Mouse (Mus musculus) ES-Bruce4 (cell line): Measurements from ENCODE around the gene Pno1. TPM values are rescaled to one million over a fixed set of nuclear protein-coding genes. Genes with fewer than 3 reads are reported as not detected.
A peak's percentile ranks its signal among the peaks of the same experiment; 100 is the strongest.
"Not testable (repeated sequence)": the region's sequence is repeated elsewhere in the genome, so short reads cannot be mapped to it uniquely, and the experiment has no call there.

Experiments used
- H3K27ac ChIP-seq: 2 replicates; pipeline ENCODE4 v1.5.1; 2012; ENCODE audit warnings: low read length, inconsistent platforms; ENCODE audit not compliant: insufficient read depth
- H3K27me3 ChIP-seq: 2 replicates; pipeline ENCODE4 v1.6.1; 2012; ENCODE audit warnings: mild to moderate bottlenecking, low read length, inconsistent platforms; ENCODE audit not compliant: control insufficient read depth, poor library complexity, insufficient read depth, severe bottlenecking
- H3K36me3 ChIP-seq: 2 replicates; pipeline ENCODE4 v1.6.1; 2012; ENCODE audit warnings: inconsistent platforms, mild to moderate bottlenecking, low read length, moderate library complexity; ENCODE audit not compliant: control insufficient read depth, poor library complexity, insufficient read depth, severe bottlenecking
- H3K4me1 ChIP-seq: one replicate; pipeline ENCODE4 v1.8.1; 2011; ENCODE audit warnings: low read length; ENCODE audit not compliant: control insufficient read depth, insufficient read depth
- H3K4me3 ChIP-seq: 2 replicates; pipeline ENCODE4 v1.5.1; 2011; ENCODE audit warnings: low read depth, mild to moderate bottlenecking, low read length
- H3K9ac ChIP-seq: 2 replicates; pipeline ENCODE4 v1.6.1; 2012; ENCODE audit warnings: low read depth, mild to moderate bottlenecking, inconsistent platforms; ENCODE audit not compliant: poor library complexity, severe bottlenecking
- H3K9me3 ChIP-seq: replicated peaks from 2 replicates; pipeline ENCODE4 v1.6.1; 2012; ENCODE audit warnings: mild to moderate bottlenecking, low read length, inconsistent platforms; ENCODE audit not compliant: control insufficient read depth, poor library complexity, insufficient read depth, severe bottlenecking
- CTCF ChIP-seq: IDR thresholded peaks from one replicate; pipeline ENCODE4 v1.8.1; 2011; ENCODE audit warnings: low read depth, low read length
- EP300 ChIP-seq: IDR thresholded peaks from 2 replicates; pipeline ENCODE4 v1.6.1; 2011; ENCODE audit warnings: low read depth, low read length; ENCODE audit not compliant: insufficient read depth
- POLR2A ChIP-seq: IDR thresholded peaks from one replicate; pipeline ENCODE4 v1.8.1; 2011; ENCODE audit warnings: low read length; ENCODE audit not compliant: insufficient read depth
- polyA plus RNA-seq: library from polyadenylated mRNA; stranded (reverse); fragments of >200 nt; gene quantifications from 2 replicates; pipeline ENCODE4 v1.2.4, GENCODE M21; 2011; ENCODE audit warnings: low read depth; ENCODE audit not compliant: missing spikeins, insufficient read depth, insufficient read length

The Pno1 gene
- polyA plus RNA-seq: 93.5 and 104 TPM in 2 replicates

- H3K4me1 ChIP-seq: no peaks in the 10 kb centered on the region
- peak within 1 kb of the TSS; percentile 75 for H3K9ac ChIP-seq
- H3K4me3 ChIP-seq: peak within 1 kb of the TSS; percentile 98
- peaks cover 23% of the 10 kb centered on the region for H3K36me3 ChIP-seq
- H3K27me3 ChIP-seq: no peaks in the 10 kb centered on the region
- TF ChIP-seq EP300: no peak
- peak; percentile 26 for TF ChIP-seq POLR2A
- peaks cover 16% of the 10 kb centered on the region for H3K9me3 ChIP-seq
- H3K27ac ChIP-seq: peak within 1 kb of the TSS; percentile 28; the same call in 1 of the 2 replicates
Observed at GRCm38 (mm10) chr11:17211258-17212140, at the start of gene Pno1. Gene Pno1, minus strand, starts transcription at chr11:17211568.

- H3K4me1 ChIP-seq: no peaks in the 10 kb centered on the region
- H3K27ac ChIP-seq: 0 out of 2 replicates have a peak overlapping the region, but pooled peaks have one; percentile 16
- peak overlapping the region; percentile 67 for H3K9ac ChIP-seq
- peak overlapping the region; percentile 89 for H3K4me3 ChIP-seq
- TF ChIP-seq POLR2A (no peak), CTCF (no peak), EP300 (no peak)
- H3K9me3 ChIP-seq: no peaks in the 10 kb centered on the region
- H3K36me3 ChIP-seq: no peaks in the 10 kb centered on the region; the same call in 1 of the 2 replicates
- H3K27me3 ChIP-seq: no peaks in the 10 kb centered on the region
Observed at GRCm38 (mm10) chr11:17257861-17258260, 46.5 kb upstream of the Pno1 start.

DNA sequence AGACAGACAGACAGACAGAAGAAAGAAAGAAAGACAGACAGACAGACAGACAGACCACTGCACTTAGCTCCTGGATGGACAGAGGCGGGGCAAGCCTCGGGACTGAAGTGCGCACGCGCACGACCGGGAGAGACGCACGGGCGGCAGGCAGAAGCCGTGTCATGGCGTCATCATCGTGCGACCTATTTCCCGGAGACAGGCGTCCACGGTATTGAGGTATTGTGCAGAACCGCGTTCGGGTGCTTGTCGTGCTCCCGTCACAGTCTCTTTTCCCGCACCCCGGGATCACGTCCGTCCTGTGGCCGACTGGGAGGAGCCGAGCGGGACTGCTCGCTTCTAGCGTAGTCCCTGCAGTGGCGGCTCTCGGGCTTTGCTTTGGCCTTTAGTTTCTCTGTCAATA is 46.1 kb upstream of the Pno1 start, which contains the start of gene C1d:
C1d (plus strand) TSS at position 137 of the 400 bp plus-strand sequence.
- Histone ChIP-seq H3K4me3 (peak within 1 kb of the TSS; percentile 89), H3K27me3 (no peaks in the 10 kb centered on the region)
- no peak for TF ChIP-seq EP300
- TF ChIP-seq POLR2A: peak; percentile 76
- TF ChIP-seq CTCF: no peak

GRCm38 (mm10) chr11:17256813-17257365 is 45.5 kb upstream of the Pno1 start:
- Histone ChIP-seq H3K27me3 (no peaks in the 10 kb centered on the region), H3K4me3 (peak overlapping the region; percentile 55), H3K36me3 (no peaks in the 10 kb centered on the region), H3K4me1 (no peaks in the 10 kb centered on the region), H3K9me3 (no peaks in the 10 kb centered on the region), H3K9ac (peak overlapping the region; percentile 9; the same call in 1 of the 2 replicates), H3K27ac (no peak overlapping the region)
- TF ChIP-seq POLR2A (no peak), CTCF (no peak), EP300 (no peak)

More for the DNA sequence above, 46.1 kb upstream of the Pno1 start, which contains the start of gene C1d:
- Histone ChIP-seq H3K9me3 (no peaks in the 10 kb centered on the region), H3K4me1 (no peaks in the 10 kb centered on the region), H3K36me3 (no peaks in the 10 kb centered on the region), H3K27ac (0 out of 2 replicates have a peak within 1 kb of the TSS, but pooled peaks have one; percentile 16), H3K9ac (peak within 1 kb of the TSS; percentile 67)

DNA sequence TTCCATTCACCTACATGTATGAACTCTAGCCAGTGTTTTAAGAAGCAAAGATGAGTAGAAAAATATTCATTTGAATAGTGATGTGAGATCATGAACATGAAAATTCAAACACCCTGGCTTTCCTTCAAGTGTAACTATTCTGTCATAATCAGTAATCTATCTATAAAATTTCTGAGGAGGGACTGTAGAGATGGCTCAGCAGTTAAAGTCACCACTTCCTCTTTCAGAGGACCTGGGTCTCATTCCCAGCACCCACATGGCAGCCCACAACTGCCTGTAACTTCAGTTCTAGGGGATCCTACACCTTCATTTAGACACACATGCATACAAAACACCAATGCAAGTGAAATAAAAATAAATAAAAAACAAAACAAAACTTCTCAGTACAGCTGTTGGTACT is 37.3 kb upstream of the Pno1 start:
- H3K36me3 ChIP-seq: no peaks in the 10 kb centered on the region
- H3K9ac ChIP-seq: no peak overlapping the region
- H3K27me3 ChIP-seq: no peaks in the 10 kb centered on the region
- H3K4me1 ChIP-seq: no peaks in the 10 kb centered on the region
- H3K4me3 ChIP-seq: no peak overlapping the region
- H3K9me3 ChIP-seq: no peaks in the 10 kb centered on the region
- TF ChIP-seq CTCF (no peak), EP300 (no peak), POLR2A (no peak)
- H3K27ac ChIP-seq: no peak overlapping the region

GRCm38 (mm10) chr11:17238598-17238997 is 27.2 kb upstream of the Pno1 start:
- not testable (repeated sequence) for H3K4me3 ChIP-seq, H3K27ac ChIP-seq, H3K9ac ChIP-seq, H3K9me3 ChIP-seq, H3K4me1 ChIP-seq, H3K27me3 ChIP-seq, H3K36me3 ChIP-seq
